Mouse (Mus musculus) lung, adult 18-20 months (tissue): Measurements from ENCODE around the gene Tmem216.

ENCODE experiments used
- DNase-seq, 2 experiments: peaks; one replicate each; pipeline ENCODE4 v3.0.0; 2022; ENCODE audit warnings: mixed read lengths in 2 of 2

The Tmem216 gene

GRCm38 (mm10) chr19:10555624-10556510 is at the start of gene Tmem216:
TSS of gene Tmem216 (minus strand) at chr19:10556238.
- peak; percentile 85 to 90 for DNase-seq

- DNase-seq, result peak; percentile 99
Observed at GRCm38 (mm10) chr19:10605293-10605900, 49.4 kb upstream of the Tmem216 start, which contains the start of the genes Ddb1 and Tkfc. TSS of gene Ddb1 (plus strand) at chr19:10605327. TSS of gene Tkfc (minus strand) at chr19:10605654.

- no peak for DNase-seq
Observed at GRCm38 (mm10) chr19:10604534-10604933, 48.5 kb upstream of the Tmem216 start.

GRCm38 (mm10) chr19:10603660-10604523 is 47.9 kb upstream of the Tmem216 start:
- no peak for DNase-seq

GRCm38 (mm10) chr19:10602787-10603186 is 46.7 kb upstream of the Tmem216 start:
- peak; percentile 85 to 87 for DNase-seq

GRCm38 (mm10) chr19:10602247-10602769 is 46.3 kb upstream of the Tmem216 start:
- no peak for DNase-seq

GRCm38 (mm10) chr19:10599648-10600047 is 43.6 kb upstream of the Tmem216 start:
- DNase-seq, result no peak

GRCm38 (mm10) chr19:10598188-10598587 is 42.1 kb upstream of the Tmem216 start:
- DNase-seq, result no peak

GRCm38 (mm10) chr19:10591659-10592377 is 35.8 kb upstream of the Tmem216 start:
- no peak for DNase-seq

- DNase-seq, result no peak
Observed at GRCm38 (mm10) chr19:10590301-10590700, 34.3 kb upstream of the Tmem216 start.

GRCm38 (mm10) chr19:10589127-10589857 is 33.3 kb upstream of the Tmem216 start:
- DNase-seq, result no peak

- DNase-seq, result no peak
Observed at GRCm38 (mm10) chr19:10587231-10587630, 31.2 kb upstream of the Tmem216 start.

GRCm38 (mm10) chr19:10585112-10585511 is 29.1 kb upstream of the Tmem216 start:
- peak in 1 of 2 experiments; percentile 30 for DNase-seq

GRCm38 (mm10) chr19:10583550-10584146 is 27.6 kb upstream of the Tmem216 start:
- DNase-seq, result no peak

GRCm38 (mm10) chr19:10581984-10582383 is 25.9 kb upstream of the Tmem216 start:
- DNase-seq, result no peak

- no peak for DNase-seq
Observed at GRCm38 (mm10) chr19:10580761-10581160, 24.7 kb upstream of the Tmem216 start.

- DNase-seq, result no peak
Observed at GRCm38 (mm10) chr19:10580102-10580501, 24.1 kb upstream of the Tmem216 start.

- DNase-seq, result peak; percentile 94 to 95
Observed at GRCm38 (mm10) chr19:10576690-10577561, 20.9 kb upstream of the Tmem216 start, which contains the start of the genes Cyb561a3 and Tmem138. TSS of gene Cyb561a3 (plus strand) at chr19:10577172. TSS of gene Tmem138 (minus strand) at chr19:10577362.

- DNase-seq, result no peak
Observed at GRCm38 (mm10) chr19:10569627-10570026, 13.6 kb upstream of the Tmem216 start.

- DNase-seq, result no peak
Observed at GRCm38 (mm10) chr19:10565217-10565616, 9.2 kb upstream of the Tmem216 start.
